Mouse (Mus musculus): ENCODE data around the gene Psenen.

- TF ChIP-seq CTCF (IDR thresholded peaks at IDR 0.05; ENCODE audit: borderline replicate concordance, insufficient read depth, low read length) (no peak), POLR2A (IDR thresholded peaks at IDR 0.05; ENCODE audit: low read depth, low read length) (no peak)
Observed at GRCm38 (mm10) chr7:30549880-30550279, 13.5 kb downstream of the Psenen start.

Measured in embryonic fibroblast, embryonic 13.5 days (primary cell).